Mouse (Mus musculus): ENCODE data around the gene 4933428G20Rik. TPM values are rescaled to one million over a fixed set of nuclear protein-coding genes. Genes with fewer than 3 reads are reported as not detected.

4933428G20Rik gene
- polyA plus RNA-seq, 1 experiment from 2014 or later, result 0.10 TPM

DNA sequence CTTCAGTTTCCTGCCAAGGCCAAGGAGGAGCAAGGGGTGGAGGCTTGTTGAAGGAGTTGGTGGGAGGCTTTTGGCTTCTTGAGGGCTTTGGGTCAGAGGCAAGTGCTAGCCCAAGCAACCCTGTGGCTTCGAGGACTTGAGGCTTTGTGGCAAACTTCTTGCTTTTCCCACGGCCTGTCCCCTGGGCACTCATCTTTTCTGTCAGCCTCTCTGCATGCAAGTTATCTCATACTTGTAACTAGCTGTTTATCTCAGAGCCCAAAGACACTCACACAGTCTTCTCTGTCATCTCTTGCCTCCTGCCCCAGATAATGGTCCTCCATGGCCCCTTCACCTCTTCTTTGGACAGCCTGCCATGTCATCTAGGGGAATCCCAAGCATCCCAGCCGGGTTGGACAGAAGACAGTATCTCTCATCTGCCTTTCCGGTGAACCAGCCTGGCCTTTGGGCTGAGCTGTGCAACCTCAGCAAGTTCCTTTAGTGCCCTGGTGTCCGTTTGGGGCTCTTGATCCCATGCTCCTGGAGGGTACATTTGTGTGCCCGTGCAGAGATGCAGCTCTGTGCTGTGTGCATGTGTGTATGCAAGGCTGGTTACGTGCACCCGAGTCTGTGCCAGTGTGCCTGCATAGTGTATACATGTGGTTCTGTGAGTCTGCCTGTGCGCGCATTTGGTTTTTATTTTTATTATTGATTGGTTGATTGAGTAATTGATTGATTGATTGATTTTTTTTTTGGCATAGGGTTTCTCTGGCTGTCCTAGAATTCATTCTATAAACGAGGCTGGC, 57.1 kb downstream of the 4933428G20Rik start:
- no peak for TF ChIP-seq CTCF (IDR thresholded peaks at IDR 0.05; ENCODE audit: low read depth)
- Histone ChIP-seq H3K4me3 (ENCODE audit: low read depth, low read length) (no peak overlapping the region), H3K9me3 (ENCODE audit: control insufficient read depth) (no peaks in the 10 kb centered on the region), H3K27ac (ENCODE audit: low read depth, low read length) (no peak overlapping the region), H3K4me2 (replicated peaks; ENCODE audit: low read depth) (no peak overlapping the region), H3K27me3 (replicated peaks; ENCODE audit: control insufficient read depth, insufficient read depth, low read length) (no peaks in the 10 kb centered on the region), H3K4me1 (replicated peaks; ENCODE audit: control insufficient read depth, insufficient read depth, low read length) (peaks cover 8% of the 10 kb centered on the region; the same call in 1 of the 2 replicates), H3K9ac (ENCODE audit: low read depth, low read length) (no peak overlapping the region), H3K36me3 (ENCODE audit: control insufficient read depth, insufficient read depth) (peaks cover 20% of the 10 kb centered on the region; the same call in 1 of the 2 replicates)
- no peak for ATAC-seq
- WGBS, result 84% methylated on average over 11 of the region's 11 CpGs

DNA sequence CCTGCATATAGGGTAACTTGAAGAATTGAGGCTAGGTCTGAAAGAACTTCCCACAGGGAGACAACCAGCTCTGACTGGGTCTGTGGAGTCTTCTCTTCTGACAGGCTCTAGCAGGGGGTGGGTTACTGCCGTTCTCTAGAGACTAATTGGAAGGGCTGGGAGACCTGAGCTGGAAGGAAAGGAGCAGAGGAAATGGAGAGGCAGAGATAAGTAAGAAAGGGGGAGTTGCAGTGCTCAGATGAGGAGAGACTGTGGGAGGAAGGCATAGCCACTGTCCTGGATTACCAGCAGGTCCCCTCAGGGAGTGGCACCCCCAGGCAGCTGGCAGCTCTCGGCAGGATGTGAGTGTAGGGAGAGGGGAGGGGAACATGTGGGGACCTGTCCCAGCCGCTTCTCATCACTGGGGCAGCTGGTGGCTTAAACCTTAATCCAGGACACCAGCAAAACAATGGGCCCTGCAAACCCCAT, 58.4 kb downstream of the 4933428G20Rik start:
- Histone ChIP-seq H3K4me3 (ENCODE audit: low read depth, low read length) (peak overlapping the region; percentile 65), H3K4me1 (replicated peaks; ENCODE audit: control insufficient read depth, insufficient read depth, low read length) (peaks cover 12% of the 10 kb centered on the region)
- WGBS, result 20% methylated on average over 3 of the region's 3 CpGs

GRCm38 (mm10) chr11:97441036-97441657, 59.0 kb downstream of the 4933428G20Rik start:
- peak overlapping the region; percentile 65 for H3K4me3 ChIP-seq (ENCODE audit: low read depth, low read length)
- TF ChIP-seq CTCF (IDR thresholded peaks at IDR 0.05; ENCODE audit: low read depth), result no peak
- 0 out of 2 replicates have a peak overlapping the region, but pooled peaks have one; percentile 74 for H3K27ac ChIP-seq (ENCODE audit: low read depth, low read length)
- WGBS, result 44% methylated on average over 15 of the region's 15 CpGs
- H3K36me3 ChIP-seq (ENCODE audit: control insufficient read depth, insufficient read depth), result peaks cover 20% of the 10 kb centered on the region; the same call in 1 of the 2 replicates
- ATAC-seq, result no peak
- peaks cover 12% of the 10 kb centered on the region for H3K4me1 ChIP-seq (replicated peaks; ENCODE audit: control insufficient read depth, insufficient read depth, low read length)
- H3K9ac ChIP-seq (ENCODE audit: low read depth, low read length), result no peak overlapping the region
- no peaks in the 10 kb centered on the region for H3K27me3 ChIP-seq (replicated peaks; ENCODE audit: control insufficient read depth, insufficient read depth, low read length)
- peak overlapping the region; percentile 89 for H3K4me2 ChIP-seq (replicated peaks; ENCODE audit: low read depth)
- H3K9me3 ChIP-seq (ENCODE audit: control insufficient read depth), result no peaks in the 10 kb centered on the region

More for the DNA sequence above, 58.4 kb downstream of the 4933428G20Rik start:
- no peak for TF ChIP-seq CTCF (IDR thresholded peaks at IDR 0.05; ENCODE audit: low read depth)
- no peak for ATAC-seq
- Histone ChIP-seq H3K27ac (ENCODE audit: low read depth, low read length) (no peak overlapping the region), H3K9ac (ENCODE audit: low read depth, low read length) (no peak overlapping the region), H3K9me3 (ENCODE audit: control insufficient read depth) (no peaks in the 10 kb centered on the region), H3K36me3 (ENCODE audit: control insufficient read depth, insufficient read depth) (peaks cover 20% of the 10 kb centered on the region; the same call in 1 of the 2 replicates), H3K4me2 (replicated peaks; ENCODE audit: low read depth) (peak overlapping the region; percentile 89), H3K27me3 (replicated peaks; ENCODE audit: control insufficient read depth, insufficient read depth, low read length) (no peaks in the 10 kb centered on the region)

Other genes starting within 250 kb of the 4933428G20Rik start
- 41.9 and 54.7 TPM in 2 replicates for gene Npepps, start 219.7 kb downstream of the 4933428G20Rik start, polyA plus RNA-seq (2015; fragmentation: Nextera tagmentation; extraction: Ambion mirVana)
- 40.2 and 40.5 TPM in 2 replicates for gene Mrpl45, start 184.6 kb downstream of the 4933428G20Rik start, polyA plus RNA-seq (2015; fragmentation: Nextera tagmentation; extraction: Ambion mirVana)
- gene Gpr179, start 148.3 kb downstream of the 4933428G20Rik start, polyA plus RNA-seq (2015; fragmentation: Nextera tagmentation; extraction: Ambion mirVana), result 0.07 and 0.20 TPM in 2 replicates
- 2.4 and 2.5 TPM in 2 replicates for gene Socs7, start 137.8 kb downstream of the 4933428G20Rik start, polyA plus RNA-seq (2015; fragmentation: Nextera tagmentation; extraction: Ambion mirVana)
- gene Arhgap23, start 84.8 kb downstream of the 4933428G20Rik start, polyA plus RNA-seq (2015; fragmentation: Nextera tagmentation; extraction: Ambion mirVana), result 3.5 and 4.6 TPM in 2 replicates
- gene Srcin1, start 75.8 kb upstream of the 4933428G20Rik start, polyA plus RNA-seq (2015; fragmentation: Nextera tagmentation; extraction: Ambion mirVana), result 0.18 and 0.24 TPM in 2 replicates
- gene Epop, start 129.4 kb upstream of the 4933428G20Rik start, polyA plus RNA-seq (2015; fragmentation: Nextera tagmentation; extraction: Ambion mirVana), result 1.1 and 1.3 TPM in 2 replicates
- 1.4 and 1.6 TPM in 2 replicates for gene Mllt6, start 163.1 kb upstream of the 4933428G20Rik start, polyA plus RNA-seq (2015; fragmentation: Nextera tagmentation; extraction: Ambion mirVana)
- 122 and 123 TPM in 2 replicates for gene Cisd3, start 185.5 kb upstream of the 4933428G20Rik start, polyA plus RNA-seq (2015; fragmentation: Nextera tagmentation; extraction: Ambion mirVana)
- 7.9 and 8.9 TPM in 2 replicates for gene Pcgf2, start 200.2 kb upstream of the 4933428G20Rik start, polyA plus RNA-seq (2015; fragmentation: Nextera tagmentation; extraction: Ambion mirVana)
- 391 and 439 TPM in 2 replicates for gene Psmb3, start 203.1 kb upstream of the 4933428G20Rik start, polyA plus RNA-seq (2015; fragmentation: Nextera tagmentation; extraction: Ambion mirVana)
- gene Pip4k2b, start 244.4 kb upstream of the 4933428G20Rik start, polyA plus RNA-seq (2015; fragmentation: Nextera tagmentation; extraction: Ambion mirVana), result 0.43 and 0.63 TPM in 2 replicates

All from intestine, postnatal 0 days (tissue).